Mouse (Mus musculus) liver, postnatal 0 days (tissue): ENCODE measurements around the gene Acadm. TPM values are rescaled to one million over a fixed set of nuclear protein-coding genes. Genes with fewer than 3 reads are reported as not detected.
A peak's percentile ranks its signal among the peaks of the same experiment; 100 is the strongest.

Source experiments
- ATAC-seq: fragments of 200-750 bp; cut with Nextera tagmentation; 2 replicates; pipeline ENCODE4 v1.8.0; 2017; ENCODE audit warnings: mild to moderate bottlenecking, moderate library complexity
- DNase-seq: peaks from one replicate; pipeline ENCODE4 v3.0.0-alpha.2; 2016
- H3K27ac ChIP-seq: fragments of 300-500 bp; sonication (generic); 2 replicates; pipeline ENCODE4 v1.5.1; 2014; ENCODE audit warnings: antibody characterized with exemption, moderate library complexity, mild to moderate bottlenecking, low read depth
- H3K27me3 ChIP-seq: fragments of 300-500 bp; sonication (generic); 2 replicates; pipeline ENCODE4 v1.6.1; 2014; ENCODE audit warnings: low read length, control low read depth, mixed read lengths; ENCODE audit not compliant: insufficient read depth
- H3K36me3 ChIP-seq: fragments of 300-500 bp; sonication (generic); replicated peaks from 2 replicates; pipeline ENCODE4 v1.6.1; 2014; ENCODE audit warnings: mild to moderate bottlenecking, control low read depth, low read length, moderate library complexity, mixed read lengths; ENCODE audit not compliant: insufficient read depth
- H3K4me1 ChIP-seq: fragments of 300-500 bp; sonication (generic); 2 replicates; pipeline ENCODE4 v1.6.1; 2014; ENCODE audit warnings: antibody characterized with exemption, mild to moderate bottlenecking, control low read depth; ENCODE audit not compliant: insufficient read depth
- H3K4me2 ChIP-seq: fragments of 300-500 bp; sonication (generic); 2 replicates; pipeline ENCODE4 v1.6.1; 2014; ENCODE audit warnings: low read depth, mild to moderate bottlenecking, low read length, moderate library complexity, mixed read lengths
- H3K4me3 ChIP-seq: fragments of 300-500 bp; sonication (generic); 2 replicates; pipeline ENCODE4 v1.5.1; 2014; ENCODE audit warnings: low read depth, low read length
- H3K9ac ChIP-seq: fragments of 300-500 bp; sonication (generic); replicated peaks from 2 replicates; pipeline ENCODE4 v1.6.1; 2014; ENCODE audit warnings: mild to moderate bottlenecking, moderate library complexity
- H3K9me3 ChIP-seq: fragments of 300-500 bp; sonication (generic); 2 replicates; pipeline ENCODE4 v1.6.1; 2016; ENCODE audit warnings: mild to moderate bottlenecking, control low read depth, low read length, mixed read lengths
- CTCF ChIP-seq: sonication (generic); IDR thresholded peaks from 2 replicates; pipeline ENCODE4 v1.5.1; 2016; ENCODE audit warnings: antibody characterized with exemption, low read depth
- EP300 ChIP-seq: IDR thresholded peaks from 2 replicates; pipeline ENCODE4 v1.6.1; 2016; ENCODE audit warnings: antibody characterized with exemption, low read depth, mild to moderate bottlenecking
- WGBS: fragments of 180-500 bp; shearing (Covaris S2); extraction: QIAGEN DNeasy Blood & Tissue Kit; methylation state at CpG from one replicate; pipeline ENCODE4 v1.1.7; 2014; ENCODE audit not compliant: insufficient replicate concordance; 5-methylcytosine and 5-hydroxymethylcytosine counted together
- polyA plus RNA-seq: library from polyadenylated mRNA; unstranded; fragments of >200 nt; fragmentation: Nextera tagmentation; extraction: Ambion mirVana; gene quantifications from 2 replicates; pipeline ENCODE4 v1.2.1, GENCODE M21; 2015

Acadm gene
- polyA plus RNA-seq, 1 experiment from 2014 or later = 271 TPM

- ATAC-seq (no peak), DNase-seq (no peak)
- H3K9ac ChIP-seq = no peak overlapping the region
- H3K36me3 ChIP-seq = peaks cover 68% of the 10 kb centered on the region
- H3K27me3 ChIP-seq = no peaks in the 10 kb centered on the region
- H3K4me3 ChIP-seq = no peak overlapping the region
- no peak for TF ChIP-seq EP300
- TF ChIP-seq CTCF = no peak
- H3K27ac ChIP-seq = no peak overlapping the region
- no peak overlapping the region for H3K4me2 ChIP-seq
- no peaks in the 10 kb centered on the region for H3K4me1 ChIP-seq
- H3K9me3 ChIP-seq = no peaks in the 10 kb centered on the region
- 85% methylated on average over 17 of the region's 17 CpGs for WGBS
Measured at GRCm38 (mm10) chr3:153937116-153937810, 7.2 kb downstream of the Acadm start.

GRCm38 (mm10) chr3:153935878-153936277 lies 8.6 kb downstream of the Acadm start:
- Histone ChIP-seq H3K4me1 (no peaks in the 10 kb centered on the region), H3K9me3 (no peaks in the 10 kb centered on the region), H3K36me3 (peaks cover 65% of the 10 kb centered on the region), H3K9ac (no peak overlapping the region), H3K27ac (no peak overlapping the region), H3K4me2 (no peak overlapping the region), H3K4me3 (no peak overlapping the region), H3K27me3 (no peaks in the 10 kb centered on the region)
- ATAC-seq = no peak
- DNase-seq = no peak
- no peak for TF ChIP-seq EP300
- no peak for TF ChIP-seq CTCF
- 75% methylated on average over 9 of the region's 9 CpGs for WGBS

DNA sequence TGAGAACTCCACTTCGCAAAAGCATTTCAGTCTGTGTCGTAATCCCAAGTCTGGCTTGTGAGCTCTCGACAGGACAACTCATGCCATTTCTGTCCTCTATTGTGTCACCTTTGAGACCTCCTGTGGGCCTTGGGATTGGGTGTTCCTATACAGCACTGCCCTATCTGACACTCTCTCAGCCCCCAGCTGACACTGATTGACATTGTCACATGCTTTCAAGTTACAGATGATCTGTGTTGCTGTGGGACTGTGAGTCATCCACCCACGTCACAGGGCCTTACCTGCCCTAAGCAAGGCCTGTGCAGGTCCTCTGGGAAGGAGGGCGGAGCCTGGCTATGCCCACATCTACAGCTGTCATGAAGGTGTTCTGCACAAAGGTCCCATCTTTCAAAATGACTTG lies 12.0 kb downstream of the Acadm start:
- DNase-seq (peak; percentile 54), ATAC-seq (peak; percentile 95)
- no peak overlapping the region for H3K4me2 ChIP-seq
- H3K36me3 ChIP-seq = peaks cover 65% of the 10 kb centered on the region
- H3K9me3 ChIP-seq = no peaks in the 10 kb centered on the region
- WGBS = 66% methylated on average over 5 of the region's 5 CpGs
- H3K4me1 ChIP-seq = no peaks in the 10 kb centered on the region; the same call in 1 of the 2 replicates
- H3K27ac ChIP-seq = no peak overlapping the region
- no peak overlapping the region for H3K4me3 ChIP-seq
- TF ChIP-seq CTCF = no peak
- 0 out of 2 replicates have a peak, but pooled peaks have one; percentile 3 for TF ChIP-seq EP300
- no peaks in the 10 kb centered on the region for H3K27me3 ChIP-seq
- no peak overlapping the region for H3K9ac ChIP-seq

DNA sequence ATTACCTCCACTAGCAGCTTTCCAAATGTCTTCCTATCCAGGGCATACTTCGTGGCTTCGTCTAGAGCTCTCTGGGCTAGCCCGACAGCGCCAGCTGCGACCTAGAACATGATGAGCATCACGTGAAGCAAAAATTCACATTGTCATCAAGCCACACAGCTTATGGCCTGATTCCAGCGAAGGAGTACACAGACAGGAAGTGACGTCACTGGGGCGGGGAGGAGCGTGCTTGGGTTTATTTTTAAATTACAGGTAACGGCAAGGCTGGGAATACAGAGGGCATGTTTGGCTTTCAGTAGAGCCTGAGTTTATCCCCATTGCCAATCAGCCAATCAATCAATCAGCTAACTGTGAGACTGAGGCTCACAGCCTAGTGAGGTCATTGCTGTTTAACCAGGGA lies 14.9 kb downstream of the Acadm start:
- H3K27ac ChIP-seq = peak overlapping the region; percentile 34
- 77% methylated on average over 11 of the region's 11 CpGs for WGBS
- H3K27me3 ChIP-seq = no peaks in the 10 kb centered on the region
- no peaks in the 10 kb centered on the region for H3K9me3 ChIP-seq
- ATAC-seq = peak; percentile 44
- H3K36me3 ChIP-seq = peaks cover 55% of the 10 kb centered on the region
- TF ChIP-seq EP300 (no peak; the same call in 1 of the 2 replicates), CTCF (no peak)
- no peak overlapping the region for H3K4me2 ChIP-seq
- no peak overlapping the region for H3K4me3 ChIP-seq
- no peak overlapping the region for H3K9ac ChIP-seq
- peak; percentile 54 for DNase-seq
- no peaks in the 10 kb centered on the region; the same call in 1 of the 2 replicates for H3K4me1 ChIP-seq

- Histone ChIP-seq H3K27me3 (no peaks in the 10 kb centered on the region), H3K27ac (no peak overlapping the region), H3K36me3 (peaks cover 37% of the 10 kb centered on the region), H3K4me2 (no peak overlapping the region), H3K9me3 (no peaks in the 10 kb centered on the region), H3K4me3 (no peak overlapping the region), H3K9ac (no peak overlapping the region), H3K4me1 (no peaks in the 10 kb centered on the region; the same call in 1 of the 2 replicates)
- 86% methylated on average over 7 of the region's 7 CpGs for WGBS
- ATAC-seq (no peak), DNase-seq (no peak)
- TF ChIP-seq CTCF (peak; percentile 5; the same call in 1 of the 2 replicates), EP300 (no peak)
Measured at GRCm38 (mm10) chr3:153926333-153926732, 18.1 kb downstream of the Acadm start.

DNA sequence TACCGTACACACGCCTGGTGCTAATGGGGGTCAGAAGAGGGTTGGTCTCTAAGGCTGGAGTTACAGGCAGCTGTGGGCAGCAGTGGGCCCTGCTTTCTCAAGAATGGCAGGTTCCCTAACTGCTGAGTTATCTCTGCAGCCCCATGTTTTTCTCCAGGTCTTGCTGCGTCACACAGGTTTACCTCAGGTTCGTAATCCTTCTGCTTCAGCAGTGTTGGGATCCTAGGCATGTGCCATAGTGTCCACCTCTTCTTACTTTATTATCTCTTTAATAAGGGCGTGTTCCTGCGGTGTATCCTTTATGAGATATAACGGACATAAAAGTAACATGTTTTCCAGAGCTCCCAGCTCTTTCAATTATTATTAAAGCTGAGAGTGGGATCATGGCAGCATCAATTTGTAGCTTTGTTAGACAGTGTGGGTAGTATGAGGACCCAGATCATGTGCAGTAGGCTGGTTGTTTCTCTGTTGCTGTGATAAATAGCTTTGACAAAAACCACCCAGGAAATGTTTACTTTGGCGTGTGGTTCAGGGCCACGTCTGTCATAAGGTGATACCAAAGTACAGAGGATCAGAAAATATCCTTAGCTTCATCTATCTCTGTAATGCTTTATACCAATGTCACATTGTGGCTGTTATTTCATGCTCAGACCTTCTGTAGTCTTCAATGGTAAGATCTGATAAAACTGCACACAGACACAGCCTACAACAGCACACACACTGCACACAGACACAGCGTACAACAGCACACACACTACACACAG lies 23.1 kb downstream of the Acadm start:
- 75% methylated on average over 10 of the region's 10 CpGs for WGBS
- no peak for ATAC-seq
- no peak overlapping the region for H3K9ac ChIP-seq
- DNase-seq = no peak
- H3K4me1 ChIP-seq = no peaks in the 10 kb centered on the region
- no peak overlapping the region for H3K27ac ChIP-seq
- H3K4me2 ChIP-seq = no peak overlapping the region
- no peak for TF ChIP-seq CTCF
- H3K36me3 ChIP-seq = peaks cover 27% of the 10 kb centered on the region
- no peak overlapping the region for H3K4me3 ChIP-seq
- no peaks in the 10 kb centered on the region for H3K9me3 ChIP-seq
- no peaks in the 10 kb centered on the region for H3K27me3 ChIP-seq
